Mouse (Mus musculus): ENCODE measurements around the gene Ubald2.
A peak's percentile ranks its signal among the peaks of the same experiment; 100 is the strongest.

The Ubald2 gene

DNA sequence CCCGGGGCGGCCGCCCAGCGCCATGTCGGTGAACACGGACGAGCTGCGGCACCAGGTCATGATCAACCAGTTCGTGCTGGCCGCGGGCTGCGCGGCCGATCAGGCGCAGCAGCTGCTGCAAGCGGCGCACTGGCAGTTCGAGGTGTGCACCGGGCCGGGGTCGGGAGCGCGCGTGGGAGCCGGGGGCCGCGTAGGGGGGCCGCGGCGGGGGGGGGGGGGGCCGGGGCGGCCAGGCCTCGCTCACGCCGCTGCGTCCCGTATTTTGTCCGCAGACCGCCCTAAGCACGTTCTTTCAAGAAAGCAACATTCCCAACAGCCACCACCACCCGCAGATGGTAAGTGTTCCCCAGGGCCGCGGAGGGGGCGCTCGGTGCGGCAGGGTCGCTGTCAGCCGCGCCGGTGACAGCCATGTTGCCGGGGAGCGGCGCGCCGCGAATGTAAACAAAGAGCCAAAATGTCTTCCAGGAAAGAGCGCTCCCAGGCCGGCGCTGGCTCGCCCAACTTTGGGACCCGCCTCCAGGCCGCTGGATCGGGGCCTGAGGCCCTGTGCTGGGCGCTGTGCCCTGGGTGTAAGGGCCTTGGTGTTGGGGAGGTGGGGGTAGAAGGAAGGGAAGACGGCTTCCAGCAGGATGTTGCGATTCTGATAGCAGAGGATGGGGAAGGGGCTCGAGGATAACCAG, 533 bp downstream of the Ubald2 start:
- DNase-seq: peak; percentile 68 to 82

DNA sequence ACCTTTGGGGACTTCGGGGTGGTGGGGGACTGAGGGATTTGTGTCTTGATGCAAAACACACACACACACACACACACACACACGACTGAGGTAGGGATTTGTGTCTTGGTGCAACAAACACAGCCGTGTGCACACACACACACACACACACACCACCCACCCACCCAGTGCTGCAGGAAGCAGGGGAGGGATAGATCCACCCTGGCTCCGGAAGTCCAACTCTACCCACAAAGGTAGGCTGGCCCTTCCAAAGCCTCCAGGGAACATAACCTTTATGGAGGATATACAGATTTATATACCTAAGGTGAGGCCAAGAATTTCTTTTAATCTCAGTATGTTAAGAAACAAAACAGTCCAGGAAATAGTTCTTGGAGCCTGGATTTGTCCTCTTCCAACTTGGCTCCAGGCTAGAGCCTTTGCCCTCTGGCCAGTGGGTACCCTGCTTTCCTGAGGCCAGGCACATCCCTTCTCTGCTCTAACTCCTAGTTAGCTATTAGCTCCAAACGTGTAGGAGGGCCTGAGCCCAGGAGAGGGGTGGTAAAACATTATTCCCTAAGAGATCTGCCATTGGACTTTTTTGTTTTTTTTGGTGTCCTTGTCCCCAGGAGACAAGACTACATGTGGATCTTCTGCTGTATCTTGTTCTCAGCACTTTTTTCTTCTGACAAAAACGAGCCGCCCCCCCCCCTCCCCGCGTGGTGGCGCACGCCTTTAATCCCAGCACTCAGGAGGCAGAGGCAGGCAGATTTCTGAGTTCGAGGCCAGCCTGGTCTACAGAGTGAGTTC, 1.3 kb downstream of the Ubald2 start:
- DNase-seq: peak; percentile 67 to 88

DNA sequence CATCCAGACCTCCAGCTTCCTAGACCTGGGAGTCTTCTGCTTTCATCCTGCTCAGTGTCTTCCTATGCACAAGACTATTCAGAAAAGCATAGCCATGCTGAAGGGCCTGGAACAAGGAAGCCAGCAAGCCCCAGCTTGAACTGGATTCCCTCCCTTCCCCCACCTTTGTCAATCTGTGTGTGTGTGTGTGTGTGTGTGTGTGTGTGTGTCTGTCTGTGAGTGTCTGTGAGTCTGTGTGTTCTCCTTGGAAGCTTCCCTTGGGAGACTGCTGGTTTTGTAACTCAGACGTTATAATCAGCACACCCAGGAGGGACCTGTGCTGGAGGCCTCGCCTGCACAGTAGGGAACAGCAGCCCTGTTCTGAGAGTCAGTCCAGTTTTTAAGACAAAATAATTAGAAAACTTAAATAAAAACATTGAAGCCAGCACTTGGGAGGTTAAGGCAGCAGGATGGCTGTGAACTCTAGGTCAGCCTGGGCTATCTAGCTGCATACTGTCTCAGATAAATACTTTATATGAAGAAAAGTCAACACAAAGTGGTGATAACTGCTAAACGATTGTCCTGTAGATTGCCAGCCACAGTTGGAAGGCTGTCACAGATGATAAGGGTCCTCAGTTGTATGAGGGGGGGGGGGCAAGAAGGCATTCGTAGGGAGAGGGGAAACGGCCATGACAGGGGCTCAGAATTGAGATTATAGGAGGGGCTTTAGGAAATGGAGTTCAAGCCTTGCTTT, 2.3 kb downstream of the Ubald2 start:
- DNase-seq: no peak

DNA sequence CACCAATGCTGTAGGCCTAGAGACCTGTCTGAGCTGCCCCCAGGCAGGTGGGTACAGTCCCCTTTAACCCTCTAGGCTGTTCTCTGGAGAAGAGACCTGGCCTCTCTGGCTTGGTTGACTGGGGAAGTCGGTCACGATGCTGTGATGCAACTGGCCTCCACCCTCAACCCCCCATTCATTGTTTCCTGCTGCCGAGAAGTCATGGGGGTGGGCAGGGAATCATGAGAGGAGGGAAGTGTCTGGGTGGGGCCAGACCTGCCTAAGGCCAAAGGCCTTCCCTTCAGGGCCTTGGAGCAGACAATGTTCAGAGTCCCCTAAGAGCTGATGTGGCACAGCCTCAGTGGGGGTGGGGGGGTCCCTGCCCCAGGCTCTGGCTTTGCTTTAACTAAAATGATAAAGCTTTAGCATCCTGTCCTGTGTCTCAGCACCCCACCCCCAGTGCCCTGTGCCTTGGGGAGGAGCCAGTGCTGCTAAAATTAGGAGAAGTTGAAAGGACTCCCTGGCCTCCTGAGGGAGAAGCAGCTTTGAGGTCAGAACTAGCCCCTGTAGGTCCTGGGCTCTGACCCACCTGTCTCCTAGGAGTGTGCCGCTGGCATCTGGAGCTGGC, 2.9 kb downstream of the Ubald2 start:
- DNase-seq: peak; percentile 46 to 81

DNA sequence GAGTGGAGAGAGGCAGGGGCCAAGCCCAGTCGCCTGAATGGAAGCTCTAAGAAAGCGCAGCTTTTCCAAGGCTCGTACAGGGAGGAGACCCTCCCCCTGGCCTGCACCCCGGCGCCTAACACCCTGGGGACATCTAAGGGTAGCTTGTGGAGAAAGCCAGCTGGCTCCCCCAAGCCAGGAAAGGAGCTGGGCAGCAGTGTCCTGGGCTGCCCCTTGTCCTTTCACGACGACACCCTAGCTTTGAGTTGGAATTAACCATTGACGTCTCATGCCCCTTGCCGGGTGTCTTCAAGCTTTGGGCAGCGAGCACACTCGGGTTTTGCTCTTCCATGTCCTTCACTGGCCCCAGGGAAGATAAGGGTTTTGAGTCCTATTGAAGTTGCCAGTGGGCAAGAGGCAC, 3.6 kb downstream of the Ubald2 start:
- no peak for DNase-seq

DNA sequence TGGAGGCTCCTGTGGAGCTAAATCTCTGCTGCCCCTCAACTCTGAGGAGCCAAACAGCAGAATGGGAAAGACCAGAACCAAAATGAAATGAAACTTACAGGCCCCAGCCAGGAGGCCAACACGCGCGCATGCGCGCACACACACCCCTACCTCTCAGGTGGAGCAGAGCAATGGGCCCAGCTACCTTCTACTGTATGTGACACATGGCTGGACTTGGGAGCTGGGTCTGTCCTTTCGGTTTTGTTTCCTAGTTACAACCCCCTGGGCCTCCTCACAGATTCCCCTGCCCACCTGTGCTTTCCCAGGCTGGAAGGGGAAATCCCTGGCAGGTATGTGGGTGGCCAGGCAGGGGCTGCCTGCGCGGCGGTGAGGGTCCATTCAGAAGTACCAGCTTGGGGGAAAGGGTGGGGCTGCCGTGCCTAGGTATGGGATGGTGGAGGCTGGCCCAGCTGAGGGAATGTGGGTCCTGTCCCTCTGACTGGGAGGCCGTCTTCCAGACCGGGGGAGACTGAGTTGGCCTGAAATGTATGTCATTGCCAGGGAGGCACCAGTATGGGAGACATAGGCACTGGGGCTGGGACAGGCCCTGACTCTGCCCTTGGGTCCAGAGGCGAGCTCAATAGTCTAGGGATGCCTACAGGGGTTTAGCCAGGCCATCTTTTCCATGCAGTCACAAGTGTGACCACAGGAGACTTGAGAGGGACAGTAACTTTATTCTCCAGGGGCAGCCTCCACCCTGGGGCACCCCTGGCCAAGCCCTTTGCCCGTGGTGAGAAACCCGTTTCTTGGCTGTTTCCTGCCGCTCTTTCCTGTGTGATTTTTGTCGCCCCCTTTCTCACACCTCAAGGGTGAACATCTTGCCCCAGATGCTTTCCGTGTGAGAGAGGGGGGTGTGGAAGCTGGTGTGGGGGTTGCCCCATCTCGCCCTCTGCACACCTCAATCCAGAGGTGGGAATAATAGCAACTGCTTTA, 5.7 kb downstream of the Ubald2 start:
- no peak for DNase-seq

DNA sequence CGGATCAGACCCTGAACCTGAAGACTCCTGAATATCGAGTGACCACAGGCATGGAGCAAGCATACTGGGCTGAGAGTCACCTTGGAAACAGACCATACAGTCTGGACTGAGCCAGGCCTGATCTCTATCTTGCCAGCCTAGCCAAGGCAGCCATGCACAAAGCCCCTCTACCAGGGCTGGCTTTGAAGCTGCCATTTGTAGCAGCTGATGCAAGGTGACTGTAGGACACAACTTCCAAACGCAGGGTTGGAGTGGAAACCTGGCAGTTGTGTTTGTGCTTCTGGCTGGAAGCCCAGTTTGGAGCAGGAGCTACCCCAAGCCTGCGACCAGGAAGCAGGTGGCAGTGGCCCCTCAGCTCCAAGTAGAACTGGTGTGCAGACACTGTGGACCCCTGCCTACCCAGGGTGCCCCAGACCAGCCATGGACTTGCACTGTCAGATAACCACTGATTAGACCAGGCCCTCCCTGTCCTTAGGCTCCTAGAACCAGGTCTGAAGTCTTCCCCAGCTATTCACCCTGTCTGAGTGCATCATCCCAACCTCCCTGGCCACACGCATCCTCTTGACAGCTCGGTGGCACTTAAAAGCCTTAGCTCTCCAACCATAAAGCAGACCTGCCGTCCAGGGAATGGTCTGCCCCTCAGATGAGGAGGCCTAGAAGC, 6.6 kb downstream of the Ubald2 start:
- DNase-seq: peak; percentile 41 to 64

DNA sequence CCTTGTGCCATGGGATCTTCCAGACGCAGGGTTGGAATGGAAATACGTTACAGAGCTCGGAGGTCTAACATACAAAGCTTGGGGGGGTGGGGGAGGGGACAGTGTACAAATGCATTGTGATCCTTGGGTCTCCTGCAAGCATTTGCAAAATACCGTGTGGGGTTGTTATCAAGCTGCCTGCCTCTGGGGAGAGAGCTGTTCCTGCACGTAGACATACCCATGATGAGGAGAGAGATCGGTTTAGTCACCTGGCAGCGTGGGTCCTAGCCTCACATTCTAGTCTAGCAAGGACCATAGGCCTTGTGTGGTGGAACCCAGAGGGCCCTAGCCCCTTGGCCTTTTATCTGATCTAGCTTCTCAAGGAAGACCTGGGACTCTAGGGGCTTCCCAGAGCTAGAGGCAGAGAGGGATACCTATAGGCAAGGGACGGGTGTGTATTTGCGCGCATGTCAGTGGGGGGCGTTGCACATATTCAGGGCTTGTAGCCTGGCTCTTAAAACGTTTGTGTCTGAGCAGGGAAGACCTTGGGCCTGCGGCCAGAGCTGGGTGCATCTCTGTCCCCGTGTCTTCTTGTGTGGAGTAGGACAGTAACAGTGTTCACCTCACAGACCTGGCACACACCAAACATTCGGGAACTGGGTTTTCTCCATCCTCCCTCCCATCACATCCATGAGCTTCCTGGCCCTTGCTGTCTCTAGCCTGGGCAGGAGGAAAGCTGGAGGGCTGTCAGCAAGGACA, 8.4 kb downstream of the Ubald2 start:
- DNase-seq: no peak

DNA sequence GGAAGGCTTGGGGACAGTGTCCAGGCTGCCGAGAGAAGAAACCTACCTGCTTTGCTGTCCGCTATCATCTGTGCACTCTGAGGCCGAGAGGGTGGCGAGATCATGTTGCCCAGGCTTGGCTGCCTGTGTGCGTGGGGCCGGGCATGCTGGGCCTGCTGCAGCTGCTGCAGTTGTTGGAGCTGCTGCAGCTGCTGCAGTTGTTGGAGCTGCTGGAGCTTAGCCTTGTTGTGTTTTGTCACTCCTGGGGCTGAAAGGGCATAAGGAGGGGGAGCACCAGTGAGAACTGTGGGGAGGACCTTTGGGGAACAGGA, 8.9 kb downstream of the Ubald2 start:
- no peak for DNase-seq

DNA sequence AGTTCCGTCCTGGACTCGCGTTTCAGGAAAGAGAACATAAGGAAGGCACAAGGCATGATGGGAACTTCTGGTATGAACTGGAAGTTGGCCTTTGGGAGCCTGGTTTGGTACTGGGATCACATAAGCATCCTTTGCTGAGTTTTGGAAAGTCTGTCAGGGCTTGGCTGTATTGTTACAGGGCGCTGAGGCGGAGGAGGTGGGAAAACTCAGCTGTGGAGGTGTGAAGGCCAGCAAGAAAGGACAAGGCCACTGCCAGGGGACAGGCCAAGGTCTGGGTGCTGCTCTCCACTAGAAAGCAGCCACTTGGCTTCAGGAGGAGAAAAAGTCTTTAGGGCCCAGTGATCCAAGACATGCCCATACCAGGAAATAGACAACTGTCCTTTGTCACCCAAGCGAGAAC, 9.4 kb downstream of the Ubald2 start:
- no peak for DNase-seq

DNA sequence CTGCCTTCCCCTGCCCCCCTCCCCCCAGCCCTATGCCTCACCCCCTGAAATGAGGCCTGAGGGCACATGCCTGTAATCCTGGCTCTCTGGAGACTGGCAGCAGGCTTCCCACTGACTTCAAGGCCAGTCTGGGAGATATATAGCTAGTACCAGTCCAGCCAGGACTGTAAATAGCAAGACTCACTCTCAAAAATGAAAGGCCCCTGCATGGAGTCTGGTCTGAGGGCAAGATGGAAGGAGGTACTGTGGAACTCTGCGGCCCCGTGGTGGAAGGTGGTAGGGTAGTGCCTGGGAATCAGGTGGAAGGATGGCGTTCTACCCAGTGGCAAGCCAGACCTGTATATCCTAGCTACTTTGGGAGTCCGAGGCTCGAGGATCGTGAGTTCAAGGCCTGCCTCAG, 10.0 kb downstream of the Ubald2 start:
- no peak for DNase-seq

DNA sequence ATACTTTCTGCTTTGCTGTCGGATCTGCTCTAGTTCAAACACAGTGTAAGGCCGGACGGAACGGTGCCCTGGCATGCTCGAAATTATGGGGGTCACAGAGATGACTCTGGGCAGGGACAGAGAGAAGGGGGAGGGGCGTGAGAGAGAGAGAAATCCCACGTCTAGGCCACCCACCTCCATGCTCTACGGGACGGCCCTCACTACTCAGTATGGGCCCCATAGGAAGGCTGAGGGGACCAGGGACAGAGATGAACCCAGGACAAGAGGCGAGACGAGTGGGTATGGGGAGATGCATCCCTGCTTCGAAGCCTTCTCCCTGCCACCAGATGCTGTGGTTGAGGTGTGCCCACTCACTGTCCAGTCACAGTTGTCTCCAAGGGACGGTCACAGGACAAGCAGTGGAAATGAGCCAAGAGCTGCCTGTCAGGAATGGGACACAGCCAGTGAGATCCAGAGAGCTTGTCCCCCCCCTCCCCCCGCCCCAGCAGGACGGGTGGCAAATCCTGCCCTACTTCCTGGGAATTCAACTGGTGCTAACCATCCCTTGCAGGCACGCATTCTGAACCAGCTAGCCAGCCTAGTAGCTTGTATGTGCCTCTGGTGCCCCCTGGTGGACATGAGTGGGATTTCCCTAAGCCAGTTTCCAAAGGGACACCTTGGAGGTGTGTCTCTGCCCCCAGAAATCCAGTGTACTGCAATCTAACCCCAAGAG, 11.9 kb downstream of the Ubald2 start:
- peak; percentile 93 to 97 for DNase-seq

DNA sequence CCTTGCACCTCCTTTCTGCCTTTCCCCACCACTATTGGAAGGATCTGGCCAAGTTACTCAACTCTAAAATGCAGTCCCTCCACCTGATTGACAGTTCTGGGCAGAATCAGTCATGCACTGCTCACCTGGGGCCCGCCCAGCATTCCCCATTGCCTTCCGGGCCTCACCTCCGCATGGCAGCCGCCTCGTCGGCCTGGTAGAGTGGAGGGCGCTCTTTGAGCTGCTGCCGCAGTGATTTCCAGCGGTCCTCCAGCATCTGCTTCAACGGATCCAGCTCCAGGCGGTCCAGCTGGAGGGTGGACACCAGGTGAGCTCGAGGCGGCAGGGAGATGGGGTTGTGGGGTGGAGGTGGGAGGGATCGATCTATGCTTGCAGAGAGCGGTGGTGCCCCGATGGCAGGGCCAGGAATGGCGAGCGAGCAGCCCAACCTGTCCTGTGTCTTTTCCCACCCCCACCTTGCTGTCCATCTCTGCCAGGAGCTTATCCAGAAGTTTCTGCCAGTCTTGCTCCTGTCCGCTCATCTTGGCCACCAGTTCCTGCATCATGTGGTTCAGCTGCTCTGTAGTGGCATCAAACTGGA, 12.5 kb downstream of the Ubald2 start:
- peak in 1 of 2 experiments; percentile 43 for DNase-seq

DNA sequence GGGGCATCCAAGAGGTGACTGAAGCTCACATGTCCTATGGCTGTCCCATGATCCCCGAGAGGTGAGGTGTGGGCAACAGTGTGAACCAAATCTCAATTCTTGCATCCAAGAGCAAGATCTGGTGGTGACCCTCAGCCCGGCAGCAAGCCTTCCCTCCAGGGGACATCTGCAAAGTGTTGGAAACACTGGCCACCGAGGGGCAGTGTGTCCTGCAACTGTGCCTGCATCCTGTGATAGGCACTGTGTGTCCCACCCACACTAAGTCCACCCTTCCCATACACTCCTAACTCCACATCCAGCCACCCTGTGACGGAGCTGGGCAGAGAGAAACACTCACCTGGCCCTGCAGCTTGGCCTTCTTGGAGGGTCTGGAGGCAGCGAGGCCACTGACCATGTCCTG, 13.9 kb downstream of the Ubald2 start:
- no peak for DNase-seq

DNA sequence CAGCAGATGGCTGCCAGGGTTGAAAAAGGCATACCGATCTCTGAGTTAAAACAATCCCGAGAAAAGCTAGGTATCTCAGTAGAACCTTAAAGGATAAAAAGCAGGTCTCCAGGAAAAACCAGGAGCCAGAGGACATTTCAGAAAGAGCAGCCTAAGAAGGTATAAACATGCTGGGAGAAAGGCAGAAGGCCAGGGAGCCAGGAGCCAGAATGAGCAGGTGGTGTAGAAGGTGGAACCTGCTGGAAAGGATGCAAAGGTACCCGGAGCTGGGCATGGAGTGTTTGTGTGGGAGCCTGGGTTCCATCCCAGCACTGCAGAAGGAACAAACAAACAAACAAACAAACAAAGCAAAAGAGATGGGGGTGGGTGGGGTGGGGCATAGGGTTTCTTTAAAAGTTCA, 15.4 kb downstream of the Ubald2 start:
- no peak for DNase-seq

DNA sequence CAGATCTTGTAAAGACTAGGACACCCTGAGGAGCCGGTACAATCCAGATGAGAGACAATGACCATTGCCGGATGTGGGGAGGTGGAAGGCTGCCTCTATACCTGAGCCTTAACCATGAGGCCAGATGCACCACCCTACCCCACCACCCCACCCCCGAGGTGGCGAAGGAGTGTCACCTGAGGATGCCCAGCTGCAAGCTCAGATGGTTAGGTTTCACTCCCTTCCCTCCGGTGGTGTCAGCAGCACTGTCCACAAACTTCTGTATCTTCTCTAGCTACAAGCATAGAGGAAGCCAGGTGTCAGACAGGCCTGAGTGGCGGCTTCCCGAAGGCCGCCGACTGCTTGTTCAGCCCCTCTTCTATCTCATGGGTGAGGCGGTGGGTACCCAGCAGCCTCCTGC, 20.0 kb downstream of the Ubald2 start:
- no peak for DNase-seq

DNA sequence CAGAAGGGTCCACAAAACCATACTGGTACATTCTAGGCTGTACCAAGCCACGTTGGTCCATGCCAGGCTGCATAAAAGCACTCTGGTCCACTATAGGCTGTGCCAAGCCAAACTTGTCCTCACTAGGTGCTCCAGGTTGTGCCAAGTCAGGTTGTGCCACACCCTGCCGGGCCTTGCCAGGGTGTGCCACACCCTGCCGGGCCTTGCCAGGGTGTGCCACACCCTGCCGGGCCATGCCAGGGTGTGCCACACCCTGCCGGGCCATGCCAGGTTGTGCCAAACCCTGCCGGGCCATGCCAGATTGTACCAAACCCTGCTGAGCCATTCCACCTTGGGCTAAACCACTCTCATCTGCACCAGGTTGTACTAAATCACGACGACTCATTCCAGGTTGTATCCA, 22.3 kb downstream of the Ubald2 start:
- DNase-seq: no peak

DNA sequence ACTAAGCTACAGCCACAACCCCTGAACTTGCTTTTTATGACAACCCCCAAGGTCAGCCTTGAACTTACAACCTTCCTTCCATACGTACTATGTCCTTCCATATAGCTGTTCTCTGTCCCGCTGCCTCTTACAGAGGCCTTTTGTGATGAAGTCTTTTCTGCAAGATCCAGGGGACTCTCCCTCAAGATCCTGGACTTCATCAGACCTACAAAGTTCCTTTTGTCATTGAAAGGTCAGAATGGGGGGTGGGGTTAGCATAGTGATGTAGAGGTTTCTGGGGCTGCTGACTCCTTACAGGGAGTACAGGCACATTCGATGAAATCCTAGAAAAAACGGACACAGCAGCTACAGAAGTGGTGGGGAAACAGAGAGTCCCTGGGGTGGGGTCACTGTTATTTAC, 25.9 kb downstream of the Ubald2 start:
- no peak for DNase-seq

DNA sequence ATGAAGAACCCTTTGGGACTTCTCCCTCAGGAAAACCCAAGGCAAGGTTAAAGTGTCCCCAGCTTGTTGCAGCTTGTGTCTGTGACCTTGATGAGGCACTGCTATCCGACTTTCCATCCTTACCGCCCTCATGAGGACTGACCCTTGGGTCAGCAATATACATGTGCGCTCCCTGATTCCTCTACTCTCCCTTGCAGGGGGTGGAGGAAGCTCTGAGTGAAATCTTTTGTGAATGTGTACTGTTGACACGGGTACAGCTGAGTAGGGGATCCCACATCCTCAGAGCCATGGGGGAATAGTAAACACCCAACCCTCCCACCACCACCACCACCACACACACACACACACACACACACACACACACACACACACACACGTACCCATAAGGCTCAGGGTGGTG, 29.4 kb downstream of the Ubald2 start:
- no peak for DNase-seq

DNA sequence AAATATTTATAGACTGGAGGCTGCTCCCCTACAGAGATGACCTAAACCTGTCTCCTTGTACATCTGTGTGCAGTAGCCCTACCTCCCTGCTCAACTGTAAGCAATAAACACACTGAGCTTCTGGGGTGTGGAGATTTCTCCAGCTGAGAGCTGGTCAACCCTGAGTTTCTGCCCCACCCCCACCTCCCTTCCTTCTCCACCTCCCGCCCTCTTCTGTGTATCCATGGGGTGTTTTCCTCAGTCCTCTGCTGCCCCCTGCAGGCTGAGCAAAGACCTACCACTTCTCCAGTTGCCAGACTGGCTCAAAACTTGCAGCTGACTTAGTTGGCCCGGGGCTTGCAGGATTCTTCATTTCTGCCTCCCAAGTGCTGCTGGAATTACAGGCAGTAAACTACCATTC, 29.9 kb downstream of the Ubald2 start:
- peak; percentile 86 to 87 for DNase-seq

Measured in kidney, postnatal 25 days (tissue).